Mouse (Mus musculus) hindbrain, embryonic 13.5 days (tissue): ENCODE results near the gene Ptpra. TPM values are rescaled to one million over a fixed set of nuclear protein-coding genes. Genes with fewer than 3 reads are reported as not detected.
A peak's percentile ranks its signal among the peaks of the same experiment; 100 is the strongest.

ENCODE experiments used
- ATAC-seq: fragments of 200-750 bp; cut with Nextera tagmentation; 2 replicates; pipeline ENCODE4 v1.8.0; 2017; ENCODE audit warnings: moderate TSS enrichment; ENCODE audit not compliant: low FRiP score
- H3K27ac ChIP-seq: fragments of 300-500 bp; sonication (generic); 2 replicates; pipeline ENCODE4 v1.5.1; 2015; ENCODE audit warnings: inconsistent platforms, mild to moderate bottlenecking, moderate library complexity
- H3K27me3 ChIP-seq: fragments of 300-500 bp; sonication (generic); 2 replicates; pipeline ENCODE4 v1.6.1; 2015; ENCODE audit warnings: mild to moderate bottlenecking, inconsistent platforms
- H3K36me3 ChIP-seq: fragments of 300-500 bp; sonication (generic); 2 replicates; pipeline ENCODE4 v1.6.1; 2015; ENCODE audit warnings: mild to moderate bottlenecking, inconsistent platforms
- H3K4me1 ChIP-seq: fragments of 300-500 bp; sonication (generic); replicated peaks from 2 replicates; pipeline ENCODE4 v1.6.1; 2015; ENCODE audit warnings: inconsistent platforms
- H3K4me2 ChIP-seq: fragments of 300-500 bp; sonication (generic); 2 replicates; pipeline ENCODE4 v1.6.1; 2015; ENCODE audit warnings: inconsistent platforms, mild to moderate bottlenecking, moderate library complexity
- H3K4me3 ChIP-seq: fragments of 300-500 bp; sonication (generic); 2 replicates; pipeline ENCODE4 v1.5.1; 2015; ENCODE audit warnings: mild to moderate bottlenecking, inconsistent platforms
- H3K9ac ChIP-seq: fragments of 300-500 bp; sonication (generic); 2 replicates; pipeline ENCODE4 v1.6.1; 2015; ENCODE audit warnings: mild to moderate bottlenecking, inconsistent platforms
- H3K9me3 ChIP-seq: fragments of 300-500 bp; sonication (generic); 2 replicates; pipeline ENCODE4 v1.6.1; 2016; ENCODE audit warnings: inconsistent platforms
- WGBS: fragments of 180-500 bp; shearing (Covaris S2); methylation state at CpG from one replicate; pipeline ENCODE4 v1.1.7; 2015; 5-methylcytosine and 5-hydroxymethylcytosine counted together
- polyA plus RNA-seq: library from polyadenylated mRNA; unstranded; fragments of >200 nt; fragmentation: Nextera tagmentation; extraction: Ambion mirVana; gene quantifications from 2 replicates; pipeline ENCODE4 v1.2.1, GENCODE M21; 2015

Gene Ptpra
- polyA plus RNA-seq, 1 experiment from 2014 or later = 126 TPM

DNA sequence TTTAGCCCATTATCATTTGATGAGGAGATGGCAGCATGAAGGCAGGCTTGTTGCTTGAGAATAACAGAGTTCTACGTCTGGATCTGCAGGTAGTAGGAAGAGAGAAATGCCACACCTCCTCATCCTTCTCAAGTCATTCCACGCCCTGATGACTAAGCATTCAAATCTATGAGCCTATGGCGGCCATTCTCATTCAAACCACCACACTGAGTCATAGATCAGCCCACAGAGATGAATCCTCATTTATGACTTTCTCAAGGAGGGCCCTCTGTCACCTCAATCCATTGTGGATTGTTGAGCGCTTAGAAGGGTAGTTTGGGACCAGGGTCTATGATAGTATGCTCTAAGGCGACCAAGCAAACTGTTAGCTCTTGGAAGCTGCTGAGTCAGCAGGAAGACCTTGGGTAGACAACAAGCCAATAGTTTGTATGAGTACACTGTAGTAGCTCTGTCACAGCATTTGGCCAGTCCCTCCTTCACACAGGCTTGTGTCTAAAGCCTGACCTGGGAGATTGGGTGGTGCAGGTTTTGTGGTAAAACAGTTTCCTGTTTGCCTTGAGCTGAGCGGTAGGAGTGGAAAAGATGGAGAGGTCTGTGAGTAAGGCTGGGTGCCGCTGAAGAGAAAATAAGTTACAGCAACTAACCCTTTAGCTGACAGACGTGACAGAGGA, 88.9 kb downstream of the Ptpra start:
- Histone ChIP-seq H3K4me1 (no peaks in the 10 kb centered on the region), H3K4me3 (no peak overlapping the region), H3K36me3 (peaks cover 97% of the 10 kb centered on the region), H3K27me3 (no peaks in the 10 kb centered on the region), H3K9ac (no peak overlapping the region), H3K4me2 (no peak overlapping the region), H3K27ac (no peak overlapping the region), H3K9me3 (no peaks in the 10 kb centered on the region)
- no peak for ATAC-seq
- WGBS = 93% methylated on average over 8 of the region's 8 CpGs

- no peak overlapping the region for H3K4me3 ChIP-seq
- no peak overlapping the region for H3K27ac ChIP-seq
- H3K36me3 ChIP-seq = peaks cover 97% of the 10 kb centered on the region
- no peak for ATAC-seq
- H3K27me3 ChIP-seq = no peaks in the 10 kb centered on the region
- H3K4me2 ChIP-seq = no peak overlapping the region
- H3K9ac ChIP-seq = no peak overlapping the region
- H3K9me3 ChIP-seq = no peaks in the 10 kb centered on the region
- no peaks in the 10 kb centered on the region for H3K4me1 ChIP-seq
- WGBS = 88% methylated on average over 9 of the region's 9 CpGs
Observed at GRCm38 (mm10) chr2:130540266-130540665, 90.2 kb downstream of the Ptpra start.

DNA sequence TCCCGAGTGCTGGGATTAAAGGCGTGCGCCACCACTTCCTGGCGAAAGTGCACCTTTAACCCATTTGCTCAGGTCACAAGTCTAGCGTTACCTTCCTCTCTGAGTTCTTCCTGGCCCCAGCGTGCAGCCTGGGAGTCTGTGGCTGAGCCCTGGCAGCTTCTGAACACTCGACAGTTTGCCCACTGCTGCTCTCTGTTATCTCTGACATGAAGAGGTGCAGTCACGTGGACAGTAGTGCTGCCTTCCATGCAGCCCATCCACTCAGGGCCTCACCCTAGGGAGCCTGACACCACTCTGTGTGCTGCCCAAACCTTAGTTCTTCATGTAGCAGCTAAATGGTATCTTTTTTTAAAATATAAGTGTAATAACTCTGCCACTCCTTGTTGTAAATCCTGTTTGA, 96.9 kb downstream of the Ptpra start:
- 93% methylated on average over 8 of the region's 8 CpGs for WGBS
- H3K4me1 ChIP-seq = no peaks in the 10 kb centered on the region
- no peak overlapping the region for H3K27ac ChIP-seq
- no peak for ATAC-seq
- no peaks in the 10 kb centered on the region for H3K9me3 ChIP-seq
- no peak overlapping the region for H3K4me2 ChIP-seq
- H3K36me3 ChIP-seq = peaks cover 99% of the 10 kb centered on the region
- no peak overlapping the region for H3K9ac ChIP-seq
- H3K4me3 ChIP-seq = no peak overlapping the region
- no peaks in the 10 kb centered on the region for H3K27me3 ChIP-seq

DNA sequence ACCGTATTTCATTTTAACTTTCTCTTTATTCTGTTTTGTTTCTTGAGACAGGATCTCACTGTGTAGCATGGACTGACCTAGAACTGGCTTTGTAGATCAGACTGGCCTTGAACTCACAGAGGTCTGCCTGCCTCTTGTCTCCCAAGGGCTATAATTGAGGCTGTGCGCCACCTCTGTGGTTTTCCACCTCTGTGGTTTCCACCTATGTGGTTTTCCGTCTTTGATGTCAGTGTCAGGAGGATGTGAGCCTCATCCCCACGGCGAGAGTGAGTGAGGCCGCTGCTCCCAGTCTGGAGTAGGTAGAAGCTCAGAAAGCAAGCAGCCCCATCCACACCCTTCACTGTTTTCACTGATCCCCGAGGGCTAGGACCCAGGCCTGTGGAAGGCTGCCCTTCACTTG, 104.8 kb downstream of the Ptpra start:
- Histone ChIP-seq H3K36me3 (peaks cover 86% of the 10 kb centered on the region), H3K27ac (no peak overlapping the region), H3K4me2 (no peak overlapping the region), H3K27me3 (no peaks in the 10 kb centered on the region), H3K9ac (no peak overlapping the region), H3K4me1 (no peaks in the 10 kb centered on the region), H3K9me3 (no peaks in the 10 kb centered on the region), H3K4me3 (no peak overlapping the region)
- 90% methylated on average over 7 of the region's 7 CpGs for WGBS
- no peak for ATAC-seq

DNA sequence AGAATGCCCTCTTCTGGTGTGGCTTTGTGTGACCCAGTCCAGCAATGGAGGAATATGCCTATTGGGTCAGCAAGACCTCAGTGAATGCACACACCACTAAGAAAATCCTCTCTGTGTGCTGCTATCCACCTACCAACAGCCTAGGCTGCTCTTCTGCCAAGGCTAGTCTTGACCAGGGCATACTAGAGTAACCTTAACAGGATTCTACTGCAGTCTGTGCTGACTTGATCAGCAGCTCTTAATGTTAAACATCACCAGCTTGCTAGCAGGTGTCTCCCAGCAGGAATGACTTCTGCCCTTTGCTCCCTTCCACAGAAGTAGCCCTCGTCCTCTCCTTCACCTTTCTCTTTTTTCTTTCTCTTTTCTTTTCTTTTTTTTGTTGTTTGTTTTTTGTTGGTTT, 106.2 kb downstream of the Ptpra start:
- Histone ChIP-seq H3K4me1 (no peaks in the 10 kb centered on the region), H3K9me3 (no peaks in the 10 kb centered on the region), H3K27ac (no peak overlapping the region), H3K9ac (no peak overlapping the region), H3K27me3 (no peaks in the 10 kb centered on the region), H3K4me2 (no peak overlapping the region), H3K36me3 (peaks cover 71% of the 10 kb centered on the region), H3K4me3 (no peak overlapping the region)
- ATAC-seq = no peak
- WGBS = 83% methylated on average over 1 of the region's 1 CpGs

DNA sequence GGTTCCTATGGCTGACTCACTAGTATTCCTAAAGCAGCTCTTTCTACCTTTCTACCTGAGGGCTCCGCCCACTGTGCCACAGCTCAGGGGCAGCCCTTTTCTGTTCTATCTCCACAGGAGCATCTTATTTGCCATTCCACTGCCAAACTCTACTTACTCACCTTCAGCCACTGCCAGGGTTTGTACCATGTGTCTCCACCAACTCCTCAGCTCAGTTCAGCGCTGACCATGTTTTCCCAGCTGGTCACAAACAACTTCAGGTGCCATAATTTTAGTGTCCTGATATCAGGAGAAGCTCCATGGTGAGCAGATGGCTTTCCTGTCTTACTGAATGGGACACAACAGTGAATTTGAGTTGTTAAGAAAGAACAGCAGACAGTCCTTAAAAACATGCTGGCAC, 107.4 kb downstream of the Ptpra start:
- H3K4me1 ChIP-seq = peaks cover under 1% of the 10 kb centered on the region; the same call in 1 of the 2 replicates
- no peak for ATAC-seq
- H3K4me2 ChIP-seq = no peak overlapping the region
- H3K4me3 ChIP-seq = no peak overlapping the region
- H3K36me3 ChIP-seq = peaks cover 60% of the 10 kb centered on the region
- no peak overlapping the region for H3K27ac ChIP-seq
- H3K27me3 ChIP-seq = no peaks in the 10 kb centered on the region
- H3K9ac ChIP-seq = no peak overlapping the region
- 96% methylated on average over 2 of the region's 2 CpGs for WGBS
- H3K9me3 ChIP-seq = no peaks in the 10 kb centered on the region

- no peaks in the 10 kb centered on the region for H3K9me3 ChIP-seq
- peaks cover 6% of the 10 kb centered on the region for H3K4me1 ChIP-seq
- H3K9ac ChIP-seq = no peak overlapping the region
- no peaks in the 10 kb centered on the region for H3K27me3 ChIP-seq
- no peak overlapping the region for H3K4me3 ChIP-seq
- H3K27ac ChIP-seq = no peak overlapping the region
- H3K4me2 ChIP-seq = no peak overlapping the region
- peaks cover 54% of the 10 kb centered on the region for H3K36me3 ChIP-seq
- no peak for ATAC-seq
- WGBS = 76% methylated on average over 2 of the region's 2 CpGs
Observed at GRCm38 (mm10) chr2:130558015-130558414, 107.9 kb downstream of the Ptpra start.

GRCm38 (mm10) chr2:130563212-130564055, 113.4 kb downstream of the Ptpra start, which contains the start of gene Mrps26:
TSS of gene Mrps26 (plus strand) at chr2:130563742.
- ATAC-seq = peak; percentile 99
- Histone ChIP-seq H3K9ac (peak within 1 kb of the TSS; percentile 95), H3K4me1 (peaks cover 28% of the 10 kb centered on the region), H3K27me3 (no peaks in the 10 kb centered on the region), H3K9me3 (no peaks in the 10 kb centered on the region), H3K36me3 (peaks cover 28% of the 10 kb centered on the region), H3K27ac (peak within 1 kb of the TSS; percentile 69; the same call in 1 of the 2 replicates), H3K4me3 (peak within 1 kb of the TSS; percentile 96), H3K4me2 (peak within 1 kb of the TSS; percentile 85)
- under 1% methylated on average over 61 of the region's 61 CpGs for WGBS

- H3K4me3 ChIP-seq = peak overlapping the region; percentile 96
Observed at GRCm38 (mm10) chr2:130564063-130564462, 114.0 kb downstream of the Ptpra start.

GRCm38 (mm10) chr2:130564983-130565382, 114.9 kb downstream of the Ptpra start:
- peaks cover 28% of the 10 kb centered on the region for H3K4me1 ChIP-seq
- H3K9ac ChIP-seq = peak overlapping the region; percentile 95
- peak overlapping the region; percentile 96; the same call in 1 of the 2 replicates for H3K4me3 ChIP-seq
- H3K27me3 ChIP-seq = no peaks in the 10 kb centered on the region
- peak overlapping the region; percentile 85 for H3K4me2 ChIP-seq
- H3K9me3 ChIP-seq = no peaks in the 10 kb centered on the region
- no peak for ATAC-seq
- 84% methylated on average over 8 of the region's 8 CpGs for WGBS
- H3K36me3 ChIP-seq = peaks cover 23% of the 10 kb centered on the region
- H3K27ac ChIP-seq = no peak overlapping the region

More at GRCm38 (mm10) chr2:130564063-130564462, 114.0 kb downstream of the Ptpra start:
- 2% methylated on average over 22 of the region's 23 CpGs for WGBS
- peak overlapping the region; percentile 85 for H3K4me2 ChIP-seq
- ATAC-seq = no peak; the same call in 1 of the 2 replicates
- peaks cover 28% of the 10 kb centered on the region for H3K4me1 ChIP-seq
- H3K36me3 ChIP-seq = peaks cover 25% of the 10 kb centered on the region
- H3K9ac ChIP-seq = peak overlapping the region; percentile 95
- no peaks in the 10 kb centered on the region for H3K27me3 ChIP-seq
- H3K9me3 ChIP-seq = no peaks in the 10 kb centered on the region
- H3K27ac ChIP-seq = peak overlapping the region; percentile 66; the same call in 1 of the 2 replicates

GRCm38 (mm10) chr2:130568921-130569320, 118.8 kb downstream of the Ptpra start:
- H3K27ac ChIP-seq = no peak overlapping the region
- 93% methylated on average over 4 of the region's 4 CpGs for WGBS
- no peak for ATAC-seq
- peaks cover 18% of the 10 kb centered on the region for H3K4me1 ChIP-seq
- H3K4me2 ChIP-seq = no peak overlapping the region
- H3K27me3 ChIP-seq = peaks cover 6% of the 10 kb centered on the region; the same call in 1 of the 2 replicates
- peaks cover 23% of the 10 kb centered on the region for H3K36me3 ChIP-seq
- H3K9ac ChIP-seq = no peak overlapping the region
- H3K4me3 ChIP-seq = no peak overlapping the region
- H3K9me3 ChIP-seq = no peaks in the 10 kb centered on the region

DNA sequence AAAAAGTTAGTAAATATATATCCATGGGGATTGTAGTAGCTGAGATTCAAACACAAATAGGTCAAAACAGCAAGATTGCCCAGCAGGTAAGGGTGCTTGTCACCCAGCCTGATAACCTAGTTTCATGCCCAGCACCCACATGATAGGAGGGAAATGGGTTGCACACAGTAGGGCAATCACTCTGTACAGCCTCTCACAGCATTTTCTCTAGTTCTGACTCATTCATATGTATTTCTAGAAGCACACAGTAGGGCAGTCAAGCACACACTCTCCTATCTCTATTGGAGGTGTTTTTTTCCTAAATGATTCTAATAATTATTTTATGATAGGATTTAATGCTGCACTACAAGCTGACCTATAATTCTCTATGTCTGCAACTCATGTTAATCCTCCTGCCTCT, 119.8 kb downstream of the Ptpra start:
- no peak overlapping the region for H3K4me2 ChIP-seq
- H3K27me3 ChIP-seq = peaks cover 14% of the 10 kb centered on the region
- no peak for ATAC-seq
- no peak overlapping the region for H3K27ac ChIP-seq
- no peaks in the 10 kb centered on the region for H3K9me3 ChIP-seq
- no peak overlapping the region for H3K9ac ChIP-seq
- peaks cover 9% of the 10 kb centered on the region for H3K4me1 ChIP-seq
- H3K4me3 ChIP-seq = no peak overlapping the region
- H3K36me3 ChIP-seq = peaks cover 23% of the 10 kb centered on the region
